Mouse (Mus musculus) cerebellum, adult 8-10 months (tissue): ENCODE data around the gene Cryge.
A peak's percentile ranks its signal among the peaks of the same experiment; 100 is the strongest.
"Not testable (repeated sequence)": the region's sequence is repeated elsewhere in the genome, so short reads cannot be mapped to it uniquely, and the experiment has no call there.

Experiments used
- DNase-seq: peaks from one replicate; pipeline ENCODE4 v3.0.0; 2022

Cryge gene

DNA sequence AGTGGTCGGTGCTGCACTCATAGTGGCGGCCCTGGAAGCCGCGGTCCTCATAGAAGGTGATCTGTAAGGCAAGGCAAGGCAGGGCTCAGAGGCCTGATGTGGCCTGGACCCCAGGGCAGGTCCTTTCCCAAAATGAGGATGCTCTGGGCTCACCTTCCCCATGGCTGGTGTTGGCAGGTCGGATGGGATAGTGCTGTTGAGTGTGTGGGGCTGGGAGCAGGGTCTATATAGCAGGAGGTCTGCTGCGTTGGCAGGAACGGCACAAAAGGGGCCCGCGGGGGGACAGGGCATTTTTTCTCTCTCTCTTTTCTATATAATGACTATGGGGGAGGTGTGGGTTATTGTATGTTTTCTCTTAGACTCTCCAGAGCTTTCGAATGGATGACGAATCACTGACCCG lies at the start of gene Cryge:
Cryge (minus strand) TSS at position 198 of the 400 bp plus-strand sequence.
- not testable (repeated sequence) for DNase-seq

DNA sequence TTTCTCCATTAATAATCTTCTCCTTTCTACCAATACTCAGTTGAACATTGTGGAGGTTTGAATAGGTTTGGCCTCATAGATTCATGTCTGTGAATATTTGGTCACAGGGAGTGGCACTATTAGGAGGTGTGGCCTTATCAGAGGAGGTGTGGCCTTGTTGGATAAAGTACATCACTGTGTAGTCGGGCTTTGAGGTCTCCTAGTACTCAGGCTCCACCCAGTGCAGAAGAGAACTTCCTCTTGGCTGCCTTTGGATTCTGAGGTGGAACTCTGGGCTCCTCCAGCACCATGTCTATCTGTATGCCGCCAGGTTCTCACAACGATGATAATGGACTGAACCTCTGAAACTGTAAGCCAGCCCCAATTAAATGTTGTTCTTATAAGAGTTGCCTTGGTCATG lies 46.0 kb upstream of the Cryge start:
- no peak for DNase-seq

DNA sequence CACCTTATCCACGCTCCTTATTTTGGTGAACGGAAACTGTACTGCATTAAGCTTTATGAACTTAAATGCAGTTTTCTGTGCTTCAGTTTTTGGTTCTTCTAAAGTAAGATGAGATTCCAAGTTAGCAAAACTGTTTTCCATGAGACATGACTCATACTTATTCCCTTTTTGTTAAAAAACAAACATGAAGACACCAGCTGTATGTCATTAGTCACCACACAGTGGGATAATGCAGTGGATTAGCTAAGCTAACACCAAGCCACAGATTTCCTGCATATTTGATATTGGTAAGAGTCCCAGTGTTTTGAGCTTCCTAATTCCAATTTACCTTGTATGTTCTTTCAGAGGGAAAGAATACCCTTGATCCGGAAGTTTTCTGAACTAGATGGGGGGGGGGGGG lies 40.6 kb upstream of the Cryge start:
- no peak for DNase-seq

DNA sequence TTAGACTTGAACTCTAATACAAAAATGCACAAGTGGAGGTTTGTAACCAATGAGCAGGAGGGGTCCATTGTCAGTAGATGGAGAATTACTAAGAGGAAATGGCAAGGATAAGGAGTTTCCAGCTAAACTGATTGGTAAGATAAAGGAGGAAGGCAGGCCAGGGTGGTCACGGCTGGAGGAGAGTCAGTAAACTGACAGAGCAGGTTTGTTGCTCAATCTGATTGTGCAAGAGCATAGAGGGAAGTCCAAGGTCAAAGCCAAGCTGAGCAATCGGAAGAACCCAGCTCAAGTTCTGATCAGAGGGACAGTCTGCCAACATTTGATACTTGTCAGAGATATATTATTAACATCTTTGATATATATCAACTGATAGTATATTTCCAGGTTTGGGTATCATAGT lies 39.4 kb upstream of the Cryge start:
- DNase-seq = no peak

DNA sequence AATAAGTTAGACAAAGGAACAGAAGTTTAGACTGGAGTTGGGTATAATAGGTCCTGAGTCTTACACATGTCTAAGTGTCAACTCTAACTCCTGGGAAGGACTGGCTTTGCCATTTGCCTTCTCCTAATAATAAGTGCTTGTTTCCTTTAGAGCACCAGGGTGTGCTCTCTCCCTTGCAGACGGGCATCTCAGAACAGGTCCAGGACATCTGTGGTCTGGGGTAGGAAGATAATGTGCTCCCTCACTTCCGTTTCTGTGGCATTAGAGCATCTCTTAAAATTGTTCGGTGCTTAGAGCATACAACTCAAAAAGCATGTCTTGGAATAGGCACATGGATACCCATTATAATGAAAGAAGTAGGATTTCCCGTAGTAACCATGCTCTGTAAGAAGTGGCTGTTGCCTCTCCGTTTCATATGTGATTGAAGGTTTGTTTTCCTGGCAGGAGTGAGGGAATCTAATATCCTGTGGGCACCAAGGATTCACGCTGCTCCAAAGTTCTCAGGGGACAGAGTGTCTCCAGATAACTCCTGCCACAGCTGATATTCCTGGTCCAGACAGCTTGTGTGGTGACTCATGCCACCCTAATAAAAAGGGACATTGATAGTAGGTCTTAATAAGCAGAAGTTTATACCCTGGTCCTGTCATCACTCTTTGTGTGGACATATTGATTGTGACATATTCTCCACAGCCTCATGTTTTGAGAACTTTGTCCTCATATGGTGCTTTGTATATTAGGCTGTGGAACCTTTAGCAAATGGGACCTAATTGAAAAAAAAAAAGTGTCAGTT lies 37.8 kb upstream of the Cryge start:
- DNase-seq = no peak

DNA sequence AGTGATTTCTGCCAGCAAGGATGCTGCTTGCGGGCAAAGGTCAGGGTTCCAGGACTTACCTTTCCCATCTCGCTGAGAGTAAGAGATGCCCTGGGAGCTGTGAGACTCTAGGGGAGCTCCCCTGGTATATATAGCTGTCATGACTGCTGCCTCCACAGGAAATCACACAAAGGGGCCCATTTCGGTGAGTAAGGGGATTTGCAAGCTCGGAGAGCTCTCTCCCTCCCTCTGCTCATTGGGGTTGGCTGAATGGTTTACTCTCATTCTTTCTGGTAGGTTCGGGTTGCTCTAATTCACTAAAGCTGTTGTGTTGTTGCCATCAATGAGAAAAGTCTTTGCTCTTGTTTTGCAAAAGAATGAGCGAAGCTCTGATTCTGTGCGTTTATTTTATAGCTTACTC lies 31.2 kb upstream of the Cryge start, which contains the start of gene Crygb:
Crygb (minus strand) TSS at position 101 of the 400 bp plus-strand sequence.
- DNase-seq = no peak

DNA sequence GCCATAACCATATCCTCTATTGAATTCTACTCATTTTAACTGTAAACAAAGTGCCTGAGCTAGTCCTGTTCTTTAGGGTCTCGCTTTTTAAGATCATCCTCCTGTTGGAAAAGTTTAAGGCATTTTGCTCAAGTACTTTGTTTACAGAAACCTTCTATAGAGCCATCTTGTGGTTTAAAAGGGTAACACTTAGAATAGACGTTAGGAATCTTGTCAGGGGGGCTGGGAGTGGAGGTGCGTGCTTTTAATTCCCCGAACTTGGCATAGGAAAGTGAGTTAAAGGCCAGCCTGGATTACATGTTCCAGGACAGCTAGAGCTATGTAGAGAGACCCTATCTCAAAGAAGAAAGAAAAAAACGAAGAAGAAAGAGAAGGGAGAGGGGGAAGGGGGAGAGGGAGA lies 24.7 kb upstream of the Cryge start:
- DNase-seq = no peak

DNA sequence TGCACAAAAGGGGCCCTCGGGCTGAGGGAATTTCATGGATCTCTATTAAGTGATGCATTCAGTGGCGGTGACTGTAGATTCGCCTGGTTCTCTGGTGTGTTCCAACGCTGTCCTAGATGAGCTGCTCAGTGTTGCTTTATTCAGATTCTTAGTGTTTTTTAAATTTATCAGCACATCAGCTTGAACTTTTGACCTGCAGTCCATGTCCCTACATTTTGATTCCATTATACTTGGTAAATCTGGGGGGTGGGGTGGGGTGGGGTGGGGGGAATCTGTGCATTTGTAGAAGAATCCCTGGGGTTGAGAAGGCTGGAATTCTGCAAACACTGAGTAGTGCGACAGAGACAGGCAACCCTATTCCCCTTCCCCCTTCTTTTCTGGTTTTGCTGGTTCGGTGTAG lies 22.6 kb upstream of the Cryge start, which contains the start of gene Crygc:
Crygc (minus strand) TSS at position 101 of the 400 bp plus-strand sequence.
- DNase-seq = no peak

DNA sequence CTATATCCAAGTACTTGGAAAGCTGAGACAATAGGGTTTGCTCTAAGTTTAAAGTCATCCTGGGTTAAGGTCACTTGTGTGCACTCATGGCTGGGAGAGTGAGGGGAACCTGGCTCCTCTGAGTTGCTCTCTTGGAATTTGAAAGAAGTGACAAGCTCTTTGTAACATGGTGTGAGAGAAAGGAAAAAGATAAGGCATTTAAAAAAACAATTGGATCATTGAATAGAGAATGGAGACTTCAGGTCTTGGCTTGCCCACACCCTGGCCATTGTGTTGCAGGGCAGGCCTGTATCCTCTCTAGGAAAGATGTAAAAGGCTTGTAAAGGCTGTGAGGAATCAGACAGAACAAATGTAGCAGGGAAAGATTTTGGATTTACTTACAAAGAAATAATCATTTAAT lies 16.9 kb upstream of the Cryge start:
- DNase-seq = no peak

DNA sequence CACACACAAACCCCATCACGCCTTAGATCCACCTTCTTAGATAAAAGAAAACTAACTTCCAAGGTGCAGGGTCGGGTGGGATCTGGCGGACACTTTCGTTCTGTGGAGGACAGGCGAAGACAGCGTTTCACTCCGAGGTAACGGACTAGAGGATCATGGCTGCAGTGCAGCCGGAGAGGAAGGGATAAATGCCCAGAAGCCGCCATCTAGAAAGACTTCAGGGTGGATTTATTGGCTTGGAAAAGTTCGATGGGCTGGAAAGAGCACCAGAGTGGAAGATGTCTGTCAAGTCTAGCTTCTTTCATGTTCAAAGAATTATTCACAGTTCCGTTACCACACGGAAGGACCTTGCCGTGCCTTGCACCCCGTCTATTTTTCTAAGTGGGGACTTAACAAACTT lies 13.3 kb upstream of the Cryge start:
- DNase-seq = no peak

DNA sequence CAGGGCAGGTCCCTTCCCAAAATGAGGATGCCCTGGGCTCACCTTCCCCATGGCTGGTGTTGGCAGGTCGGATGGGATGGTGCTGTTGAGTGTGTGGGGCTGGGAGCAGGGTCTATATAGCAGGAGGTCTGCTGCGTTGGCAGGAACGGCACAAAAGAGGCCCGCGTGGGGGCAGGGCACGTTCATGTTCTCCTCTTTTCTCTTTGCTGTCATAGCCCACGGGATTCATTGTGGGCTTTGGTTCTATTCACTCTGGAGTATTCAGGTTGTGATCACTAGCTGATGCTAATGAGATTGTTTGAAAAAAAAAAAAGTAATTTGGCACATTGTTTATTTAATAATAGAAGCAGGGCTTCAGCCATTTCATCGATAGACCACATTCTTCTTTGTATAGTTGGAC lies 12.4 kb upstream of the Cryge start, which contains the start of gene Crygd:
Crygd (minus strand) TSS at position 101 of the 400 bp plus-strand sequence.
- no peak for DNase-seq

DNA sequence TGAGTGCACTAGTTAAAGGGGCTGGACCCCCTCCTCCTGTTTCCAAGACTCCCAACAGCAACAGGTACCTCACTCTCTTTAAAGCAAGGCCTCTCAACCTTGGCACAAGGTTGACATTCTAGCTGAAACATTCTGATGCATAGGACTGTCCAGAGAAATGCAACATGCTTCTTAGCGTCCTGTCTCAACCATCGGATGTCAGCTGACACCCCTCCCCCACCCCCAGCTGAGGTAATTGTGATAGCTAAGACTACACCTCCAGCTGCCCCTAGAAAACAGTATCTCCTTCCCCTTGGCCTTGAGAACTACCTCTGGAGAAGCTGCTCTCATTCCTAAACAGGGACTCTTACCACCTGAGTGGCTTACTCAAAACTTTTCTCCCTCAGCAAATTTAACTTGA lies 1.2 kb upstream of the Cryge start:
- DNase-seq = no peak

DNA sequence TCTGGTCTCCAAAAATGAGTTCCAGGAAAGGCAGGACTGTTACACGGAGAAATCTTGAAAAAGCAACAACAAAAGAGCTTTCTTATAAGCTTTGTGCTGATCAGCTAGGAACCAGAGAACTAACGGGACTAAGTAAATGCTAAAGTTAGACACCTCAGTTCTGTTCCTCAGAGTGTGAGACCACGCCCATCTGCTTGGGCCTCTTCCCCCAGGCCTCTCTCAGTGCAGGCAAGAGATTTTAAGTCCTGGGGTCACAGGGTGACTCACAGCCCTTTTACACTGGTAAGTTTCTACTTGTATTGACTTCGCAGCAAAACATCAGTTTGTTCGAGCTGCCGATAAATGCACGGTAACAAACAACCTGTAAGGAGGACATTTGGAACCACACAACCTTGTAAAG lies 747 bp upstream of the Cryge start:
- no peak for DNase-seq

DNA sequence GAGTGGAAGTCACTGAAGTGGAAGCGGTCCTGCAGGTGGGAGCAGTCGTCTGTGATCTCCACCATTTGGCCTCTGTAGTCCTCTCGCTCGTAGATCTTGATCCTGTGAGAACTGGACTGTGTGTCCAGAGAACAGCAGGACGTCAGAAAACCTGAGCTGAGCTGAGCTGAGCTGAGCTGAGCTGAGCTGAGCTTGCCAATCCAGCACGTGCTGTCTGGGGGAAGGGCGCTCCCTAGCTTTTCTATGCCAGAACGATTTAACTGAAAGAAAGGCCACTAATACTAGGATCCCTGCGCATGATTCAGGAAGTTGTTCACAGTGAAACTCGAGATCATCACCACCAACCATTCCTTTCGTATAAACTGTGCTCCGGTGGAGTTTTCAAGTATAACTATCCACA lies 2.2 kb downstream of the Cryge start:
- DNase-seq = peak; percentile 1

DNA sequence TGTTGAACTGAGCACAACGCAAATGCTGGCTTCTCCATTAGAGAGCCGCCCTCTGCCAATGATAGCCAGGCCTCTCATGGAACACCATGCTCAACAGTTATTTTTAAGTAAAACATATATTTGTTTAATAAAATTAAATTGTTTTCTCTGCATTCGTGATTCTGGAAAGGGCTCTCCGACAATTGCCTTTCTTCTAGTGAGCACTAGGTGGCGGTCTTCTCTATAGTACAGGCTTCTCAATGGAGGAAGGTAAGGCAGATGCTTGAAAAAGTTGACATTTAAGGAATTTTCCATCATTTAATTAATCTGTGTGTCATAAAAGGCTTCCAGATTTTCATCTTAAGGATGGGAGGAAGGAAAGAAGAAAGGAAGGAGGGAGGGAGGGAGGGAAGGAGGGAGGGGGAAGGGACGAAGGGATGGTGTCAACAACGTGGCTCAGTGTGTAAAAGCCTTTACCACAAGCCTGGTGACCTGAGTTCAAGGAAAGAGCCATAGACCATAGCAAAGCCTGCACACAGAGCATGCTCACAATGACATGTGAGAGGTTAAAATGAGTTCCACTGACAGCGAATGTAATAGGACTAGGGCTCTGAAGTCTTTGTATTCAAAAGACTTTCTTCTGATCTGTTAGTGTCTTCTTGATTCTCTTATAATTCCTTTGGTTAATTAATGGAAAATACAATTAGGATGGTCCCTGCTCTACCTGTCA lies 4.4 kb downstream of the Cryge start:
- peak; percentile 10 for DNase-seq

DNA sequence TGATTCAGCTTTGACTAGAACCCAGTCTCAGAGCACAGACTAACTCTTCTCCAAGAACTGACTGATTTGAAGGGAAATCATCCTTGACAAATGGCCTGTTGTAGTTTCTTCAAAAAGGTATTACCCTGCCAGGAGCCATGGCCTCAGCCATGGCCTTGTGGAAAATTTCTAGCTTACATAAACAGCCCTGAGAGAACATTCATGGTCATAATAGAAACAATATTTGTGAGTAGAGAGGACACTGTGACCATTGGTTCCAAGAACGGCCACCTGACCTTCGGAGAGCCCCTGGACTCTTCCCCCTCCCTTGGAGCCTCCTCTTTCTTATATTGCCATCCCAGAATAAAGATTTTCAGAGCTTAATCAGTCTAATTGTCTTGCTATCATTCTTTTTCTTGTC lies 7.5 kb downstream of the Cryge start:
- DNase-seq = no peak

DNA sequence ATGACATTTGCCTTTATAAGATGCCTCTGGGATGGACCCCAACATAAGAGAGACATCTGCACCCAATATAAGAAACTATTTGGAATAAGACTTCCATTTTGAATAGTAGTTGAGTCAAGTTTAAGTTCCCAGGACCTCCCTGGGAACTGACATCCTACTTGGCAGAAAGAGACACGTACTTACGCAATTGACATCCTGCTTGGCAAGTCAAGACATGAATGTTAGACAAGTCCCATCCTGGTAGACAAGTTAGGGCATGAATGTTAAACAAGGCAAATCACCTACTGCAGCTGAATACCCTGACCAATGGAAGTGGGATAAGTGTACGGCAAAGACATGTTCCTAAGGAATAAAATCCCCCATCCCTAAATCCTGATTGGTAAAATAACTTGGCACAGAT lies 9.1 kb downstream of the Cryge start:
- DNase-seq = no peak

DNA sequence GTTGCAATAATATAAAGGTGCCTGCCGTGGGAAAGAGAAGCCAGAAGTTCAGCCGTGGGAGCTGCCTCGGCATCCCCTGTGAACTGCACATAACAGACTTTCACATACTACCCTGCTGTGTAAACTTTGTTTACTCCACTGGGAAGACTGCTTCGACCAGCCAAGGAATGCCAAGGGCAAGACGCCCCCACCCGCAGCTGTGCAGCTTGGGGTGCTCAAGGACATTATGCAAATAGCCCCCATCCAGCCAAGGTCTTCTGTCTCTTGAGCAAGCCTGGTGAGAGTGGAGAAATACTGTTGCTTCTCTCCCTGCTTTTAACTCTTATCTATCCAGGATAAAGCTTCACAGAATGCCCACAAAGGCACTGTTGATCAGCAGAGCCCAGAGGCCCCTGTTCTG lies 10.1 kb downstream of the Cryge start:
- no peak for DNase-seq

DNA sequence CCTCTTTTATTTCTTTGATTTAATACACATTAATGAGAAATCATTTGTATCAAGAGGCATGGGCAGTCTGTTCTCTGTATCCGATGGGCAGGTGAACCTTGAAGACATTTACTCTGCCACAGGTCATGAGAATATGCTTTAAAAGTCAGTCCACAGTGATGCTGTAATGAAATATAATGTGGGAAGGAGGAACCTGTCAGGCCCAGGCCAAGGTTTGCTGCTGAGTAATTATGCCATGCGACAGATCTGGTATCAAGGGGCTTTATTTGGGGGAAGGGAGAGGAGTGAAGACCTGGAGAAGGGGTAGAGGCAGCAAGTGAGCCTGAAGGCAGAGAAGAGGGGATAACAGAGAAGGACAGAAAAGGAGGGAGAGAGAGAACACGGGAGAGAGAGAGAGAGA lies 11.3 kb downstream of the Cryge start:
- no peak for DNase-seq

DNA sequence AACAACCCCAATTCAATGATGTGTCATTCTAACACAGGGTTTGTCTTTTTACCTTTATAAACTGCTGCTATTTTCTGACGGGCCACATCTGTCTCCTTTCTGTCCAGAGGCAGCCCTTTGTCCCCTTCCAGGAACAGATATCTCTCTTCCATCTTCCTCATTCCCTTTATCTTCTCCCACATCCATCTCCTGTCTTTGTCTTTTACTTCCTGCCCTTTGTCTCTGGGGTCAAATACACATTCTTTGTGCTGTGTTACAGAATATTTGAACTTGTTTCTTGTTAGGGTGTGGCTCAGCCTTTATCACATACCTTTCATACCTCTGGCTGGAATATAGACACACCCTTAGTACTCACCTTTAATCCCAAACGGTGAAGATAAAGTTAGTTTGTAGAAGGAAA lies 13.4 kb downstream of the Cryge start:
- no peak for DNase-seq

DNA sequence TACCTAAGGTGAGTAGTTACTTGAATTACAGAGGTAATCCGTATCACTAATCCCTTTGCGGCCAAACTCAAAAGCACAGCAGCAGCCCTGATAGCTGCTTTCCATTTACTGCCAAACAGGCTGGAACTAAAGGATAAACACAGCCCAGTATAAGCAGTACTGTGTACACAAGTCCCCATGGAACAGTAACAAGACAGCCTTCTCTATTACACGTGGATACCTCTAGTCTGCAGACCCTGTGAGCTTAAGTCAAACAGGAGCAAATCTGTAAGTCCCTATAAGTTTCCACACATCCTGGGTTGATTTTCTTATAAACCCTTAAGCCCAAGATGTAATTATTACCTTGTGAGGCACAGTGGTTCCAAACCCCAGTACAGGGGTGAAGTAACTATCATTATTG lies 15.4 kb downstream of the Cryge start:
- no peak for DNase-seq

DNA sequence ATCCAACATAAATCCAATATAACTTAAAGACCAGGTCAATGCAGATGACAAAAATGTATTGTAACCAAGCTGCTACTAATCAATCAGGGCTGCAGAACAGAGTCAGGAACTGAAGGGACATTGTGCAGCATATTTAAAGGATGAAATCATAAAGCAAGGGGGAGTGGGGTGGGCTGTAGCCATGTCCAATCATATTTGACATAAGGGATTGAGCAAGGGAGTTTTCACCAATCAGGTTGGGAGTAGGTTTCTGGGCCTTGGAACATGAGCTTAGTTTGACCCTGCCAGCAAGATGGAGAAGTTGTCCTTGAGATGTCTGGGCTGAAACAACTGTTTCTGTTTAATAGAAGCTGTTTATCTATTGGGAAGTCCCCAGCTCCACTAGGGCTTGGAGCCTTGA lies 18.3 kb downstream of the Cryge start, which contains the start of gene Akr1cl:
Akr1cl (minus strand) TSS at position 119 of the 400 bp plus-strand sequence.
- no peak for DNase-seq

DNA sequence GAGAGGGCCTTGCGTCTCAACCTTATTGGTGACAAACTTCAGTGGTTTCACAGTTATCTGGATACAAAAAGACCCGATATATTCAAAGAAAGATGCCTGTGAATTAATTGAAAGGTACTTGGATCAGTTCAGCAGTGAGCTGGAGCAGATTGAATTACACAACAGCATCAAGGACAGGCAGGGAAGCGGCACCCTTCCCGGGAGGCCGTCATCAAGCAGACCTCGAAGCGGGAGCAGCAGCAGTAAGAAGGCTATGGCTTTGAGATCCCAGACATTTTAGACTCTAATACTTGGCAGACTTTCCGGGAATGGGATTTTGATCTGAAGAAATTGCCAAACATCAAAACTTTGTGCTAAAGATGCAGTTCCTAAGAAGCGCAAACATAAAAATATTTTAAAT lies 22.7 kb downstream of the Cryge start:
- no peak for DNase-seq

DNA sequence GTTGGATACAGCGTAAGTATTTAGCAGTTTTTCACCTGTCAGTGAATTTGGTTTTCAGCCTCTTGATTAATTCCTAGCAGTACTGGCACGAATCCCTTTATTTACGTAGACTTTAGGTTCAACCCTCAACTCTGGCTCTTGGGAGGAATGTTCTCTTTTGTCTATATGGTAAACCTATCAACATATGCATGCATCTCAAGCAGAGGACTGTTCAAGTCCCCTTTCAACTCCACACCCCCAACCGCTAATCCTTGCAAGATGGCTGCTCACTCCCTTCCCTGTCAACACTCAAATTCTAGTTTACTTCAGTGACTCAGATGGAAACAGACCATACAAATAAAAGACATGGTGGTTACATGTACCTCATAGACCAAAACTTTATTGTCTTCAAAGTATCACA lies 38.2 kb downstream of the Cryge start:
- DNase-seq = no peak
